Mouse (Mus musculus) left cerebral cortex, adult 9 months (tissue): ENCODE measurements around the gene Gm16434.
"Not testable (repeated sequence)": the region's sequence is repeated elsewhere in the genome, so short reads cannot be mapped to it uniquely, and the experiment has no call there.

ENCODE experiments used
- DNase-seq, 2 experiments: peaks; one replicate each; pipeline ENCODE4 v3.0.0; 2022; ENCODE audit warnings: low spot score in 2 of 2

The Gm16434 gene

DNA sequence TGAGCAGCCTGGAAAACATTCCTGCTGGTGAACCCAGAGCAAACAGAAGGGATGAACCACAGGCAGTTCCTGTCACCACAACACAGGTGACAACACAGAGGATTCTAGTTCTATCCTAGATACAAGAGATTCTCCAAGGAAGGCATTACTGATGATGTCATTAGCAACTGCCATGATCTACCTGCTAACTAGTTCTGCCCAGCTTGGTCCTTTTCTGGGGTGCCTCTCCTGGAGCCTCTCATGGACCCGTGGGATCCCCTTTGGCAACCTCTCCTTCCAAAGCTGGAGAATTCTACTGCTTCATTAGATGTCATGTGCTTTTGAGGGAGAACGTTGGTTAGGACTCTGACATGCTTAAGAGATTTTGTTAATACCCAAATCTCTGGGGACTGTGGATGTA, at the start of gene Gm16434:
TSS of gene Gm16434 (minus strand) at position 101 of the 400 bp plus-strand sequence.
- not testable (repeated sequence) for DNase-seq

GRCm38 (mm10) chr14:7243498-7243897, 49.2 kb upstream of the Gm16434 start:
- DNase-seq = peak in 1 of 2 experiments; percentile 10

DNA sequence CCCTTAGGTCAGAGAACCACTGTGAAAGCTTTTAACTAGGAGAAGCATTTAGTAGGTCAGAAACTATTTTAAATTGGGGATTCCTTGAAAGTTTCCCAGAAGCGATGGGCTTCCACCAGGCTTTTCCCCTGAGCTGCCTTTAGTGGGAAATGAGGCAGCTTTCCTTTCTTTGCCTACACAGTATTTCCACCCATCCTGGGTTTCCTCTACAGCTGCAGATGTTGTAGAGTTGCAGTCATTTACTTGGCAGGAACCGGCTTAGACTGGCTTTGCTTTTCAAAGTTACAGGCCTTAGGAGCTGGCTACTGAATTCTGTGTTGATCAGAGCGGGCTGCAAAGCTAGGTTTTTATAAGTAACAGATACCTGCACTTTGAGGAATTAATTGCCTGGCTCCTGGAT, 5.7 kb upstream of the Gm16434 start:
- peak in 1 of 2 experiments; percentile 8 for DNase-seq

DNA sequence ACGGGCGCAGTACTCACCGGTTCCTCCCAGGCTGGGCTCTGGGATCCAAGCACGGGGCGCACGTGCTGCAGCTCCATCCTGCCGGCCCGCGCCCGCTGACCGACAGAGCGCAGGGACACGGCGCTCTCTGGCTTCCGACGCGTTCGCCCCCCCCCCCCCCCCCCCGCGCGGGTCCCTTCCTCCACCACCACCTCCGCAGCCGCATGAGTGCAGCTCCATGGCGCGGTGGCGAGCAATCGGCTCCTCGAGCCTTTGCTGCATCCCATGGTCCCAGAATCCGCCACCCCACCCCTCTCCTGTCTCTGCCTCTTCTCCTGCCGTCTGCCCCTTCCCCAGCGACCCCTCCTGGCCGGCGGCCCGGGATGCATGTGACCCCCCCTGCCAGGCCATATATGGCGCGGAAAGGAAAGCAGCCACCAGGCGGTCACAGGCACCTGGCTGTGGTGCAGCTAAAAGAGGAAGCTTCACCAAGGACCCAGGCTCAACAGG, 19.8 kb downstream of the Gm16434 start, which contains the start of gene Gm3512:
TSS of gene Gm3512 (minus strand) at position 51 of the 489 bp plus-strand sequence.
- peak in 1 of 2 experiments; percentile 1 for DNase-seq
